Mouse (Mus musculus) embryonic facial prominence, embryonic 13.5 days (tissue): ENCODE results near the gene Adam3. TPM values are rescaled to one million over a fixed set of nuclear protein-coding genes. Genes with fewer than 3 reads are reported as not detected.

Source experiments
- ATAC-seq: fragments of 200-750 bp; cut with Nextera tagmentation; 2 replicates; pipeline ENCODE4 v1.8.0; 2017; ENCODE audit warnings: low read depth; ENCODE audit not compliant: insufficient number of reproducible peaks, insufficient read depth, low FRiP score, low TSS enrichment
- H3K27ac ChIP-seq: fragments of 300-500 bp; sonication (generic); 2 replicates; pipeline ENCODE4 v1.5.1; 2015; ENCODE audit warnings: moderate library complexity, mild to moderate bottlenecking, inconsistent platforms
- H3K27me3 ChIP-seq: fragments of 300-500 bp; sonication (generic); 2 replicates; pipeline ENCODE4 v1.6.1; 2015; ENCODE audit warnings: mild to moderate bottlenecking, inconsistent platforms
- H3K36me3 ChIP-seq: fragments of 300-500 bp; sonication (generic); 2 replicates; pipeline ENCODE4 v1.6.1; 2015; ENCODE audit warnings: mild to moderate bottlenecking, inconsistent platforms
- H3K4me1 ChIP-seq: fragments of 300-500 bp; sonication (generic); 2 replicates; pipeline ENCODE4 v1.6.1; 2015; ENCODE audit warnings: inconsistent platforms
- H3K4me2 ChIP-seq: fragments of 300-500 bp; sonication (generic); 2 replicates; pipeline ENCODE4 v1.6.1; 2015; ENCODE audit warnings: moderate library complexity, mild to moderate bottlenecking, inconsistent platforms
- H3K4me3 ChIP-seq: fragments of 300-500 bp; sonication (generic); 2 replicates; pipeline ENCODE4 v1.5.1; 2015; ENCODE audit warnings: mild to moderate bottlenecking, inconsistent platforms
- H3K9ac ChIP-seq: fragments of 300-500 bp; sonication (generic); 2 replicates; pipeline ENCODE4 v1.6.1; 2015; ENCODE audit warnings: mild to moderate bottlenecking, inconsistent platforms
- H3K9me3 ChIP-seq: fragments of 300-500 bp; sonication (generic); 2 replicates; pipeline ENCODE4 v1.6.1; 2016; ENCODE audit warnings: inconsistent platforms
- WGBS: fragments of 180-500 bp; shearing (Covaris S2); methylation state at CpG from one replicate; pipeline ENCODE4 v1.1.7; 2015; ENCODE audit warnings: mixed read lengths; 5-methylcytosine and 5-hydroxymethylcytosine counted together
- polyA plus RNA-seq: library from polyadenylated mRNA; unstranded; fragments of >200 nt; fragmentation: Nextera tagmentation; extraction: Ambion mirVana; gene quantifications from 2 replicates; pipeline ENCODE4 v1.2.1, GENCODE M21; 2015

Gene Adam3
- 0.77 TPM in 1 of 2 replicates, not detected in the other for polyA plus RNA-seq

- H3K27me3 ChIP-seq, result 0 out of 2 replicates have a peak, but pooled peaks cover 3% of the 10 kb centered on the region
- H3K36me3 ChIP-seq, result no peaks in the 10 kb centered on the region
- H3K9me3 ChIP-seq, result no peaks in the 10 kb centered on the region
- H3K27ac ChIP-seq, result no peak within 1 kb of the TSS
- ATAC-seq, result no peak
- no peak within 1 kb of the TSS for H3K4me3 ChIP-seq
- no peak within 1 kb of the TSS for H3K9ac ChIP-seq
- H3K4me1 ChIP-seq, result 0 out of 2 replicates have a peak, but pooled peaks cover 2% of the 10 kb centered on the region
- H3K4me2 ChIP-seq, result no peak within 1 kb of the TSS
- 53% methylated on average over 11 of the region's 11 CpGs for WGBS
Observed at GRCm38 (mm10) chr8:24725630-24726029, at the start of gene Adam3. TSS of gene Adam3 (minus strand) at chr8:24725852.

GRCm38 (mm10) chr8:24724886-24725626, 596 bp downstream of the Adam3 start:
- no peak overlapping the region for H3K27ac ChIP-seq
- no peaks in the 10 kb centered on the region for H3K9me3 ChIP-seq
- 61% methylated on average over 16 of the region's 16 CpGs for WGBS
- no peak overlapping the region for H3K9ac ChIP-seq
- no peak overlapping the region for H3K4me3 ChIP-seq
- no peak for ATAC-seq
- no peak overlapping the region for H3K4me2 ChIP-seq
- 0 out of 2 replicates have a peak, but pooled peaks cover 3% of the 10 kb centered on the region for H3K27me3 ChIP-seq
- H3K4me1 ChIP-seq, result 0 out of 2 replicates have a peak, but pooled peaks cover 2% of the 10 kb centered on the region
- no peaks in the 10 kb centered on the region for H3K36me3 ChIP-seq

Other genes starting within 250 kb of the Adam3 start
- 0.55 and 0.61 TPM in 2 replicates for gene Adam5, start 98.5 kb upstream of the Adam3 start, polyA plus RNA-seq